Mouse (Mus musculus): ENCODE results near the gene Oxld1. TPM values are rescaled to one million over a fixed set of nuclear protein-coding genes. Genes with fewer than 3 reads are reported as not detected.

The Oxld1 gene
- polyA plus RNA-seq (2012; rRNA removed) = 15.5 and 20.0 TPM in 2 replicates

DNA sequence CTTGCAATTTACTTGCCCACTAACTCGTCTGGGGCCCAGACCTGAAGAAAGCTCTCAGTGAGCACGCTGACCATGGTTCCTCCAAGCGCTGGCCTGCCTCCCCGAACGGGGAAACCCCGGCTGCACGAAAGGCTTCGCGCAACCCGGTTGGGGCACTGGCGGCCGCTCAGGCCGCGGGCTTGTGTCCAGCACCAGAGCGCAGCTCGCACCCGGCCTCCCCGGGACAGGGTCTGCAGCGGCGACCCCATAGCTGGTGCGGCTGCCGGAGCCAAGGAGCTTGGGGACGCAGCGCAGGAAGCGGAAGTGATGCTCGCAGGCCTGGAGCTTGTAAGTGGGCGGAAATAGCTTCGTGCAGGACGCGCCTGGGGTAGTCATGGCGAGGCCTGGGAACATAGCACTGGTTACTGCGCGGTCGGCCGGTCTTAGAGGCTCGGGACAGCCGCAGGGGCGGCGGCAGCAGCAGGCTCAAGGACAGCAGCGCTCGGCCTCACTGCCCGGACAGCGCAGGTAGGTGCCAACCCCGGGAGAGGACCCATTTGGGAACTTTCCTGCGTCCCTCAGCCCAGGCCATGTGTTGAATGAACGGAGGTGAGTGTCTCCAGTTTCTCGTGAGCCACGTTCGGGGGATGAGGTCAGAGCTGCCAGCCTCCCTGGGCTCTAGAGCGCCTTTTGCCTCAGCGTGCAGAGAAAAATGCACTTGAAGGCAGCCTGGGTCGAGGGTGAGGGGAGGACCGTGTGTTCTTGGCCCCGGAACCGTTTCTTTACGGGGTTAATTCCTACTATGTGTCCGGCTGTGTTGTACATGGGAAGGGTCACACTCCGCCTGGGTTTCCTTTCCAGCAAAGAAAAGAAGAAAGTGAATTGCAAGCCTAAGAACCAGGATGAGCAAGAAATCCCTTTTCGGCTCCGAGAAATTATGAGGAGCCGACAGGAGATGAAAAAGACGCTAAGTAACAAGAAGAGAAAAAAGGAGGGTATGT is at the start of gene Oxld1, which contains the start of gene Ccdc137:
TSS of gene Oxld1 (minus strand) at position 297 of the 980 bp plus-strand sequence.
TSS of gene Ccdc137 (plus strand) at position 344 of the 980 bp plus-strand sequence.
- TF ChIP-seq CTCF (IDR thresholded peaks at IDR 0.05; ENCODE audit: borderline replicate concordance, insufficient read depth, low read depth, low read length) (no peak), POLR2A (IDR thresholded peaks at IDR 0.05; ENCODE audit: borderline replicate concordance, insufficient read depth, low read length) (peak; percentile 95)
- peak; percentile 75 to 82 for DNase-seq
- 0 out of 2 replicates have a peak, but pooled peaks cover 4% of the 10 kb centered on the region for H3K4me1 ChIP-seq (ENCODE audit: control insufficient read depth, insufficient read depth, low read length)
- 3% methylated on average over 62 of the region's 62 CpGs for WGBS
- H3K27me3 ChIP-seq (ENCODE audit: control insufficient read depth, insufficient read depth, low read length) = no peaks in the 10 kb centered on the region
- peak within 1 kb of the TSS; percentile 76 for H3K27ac ChIP-seq (ENCODE audit: insufficient read depth, low read length)
- H3K4me3 ChIP-seq (replicated peaks; ENCODE audit: insufficient read depth, low read depth, low read length) = peak within 1 kb of the TSS; percentile 94

DNA sequence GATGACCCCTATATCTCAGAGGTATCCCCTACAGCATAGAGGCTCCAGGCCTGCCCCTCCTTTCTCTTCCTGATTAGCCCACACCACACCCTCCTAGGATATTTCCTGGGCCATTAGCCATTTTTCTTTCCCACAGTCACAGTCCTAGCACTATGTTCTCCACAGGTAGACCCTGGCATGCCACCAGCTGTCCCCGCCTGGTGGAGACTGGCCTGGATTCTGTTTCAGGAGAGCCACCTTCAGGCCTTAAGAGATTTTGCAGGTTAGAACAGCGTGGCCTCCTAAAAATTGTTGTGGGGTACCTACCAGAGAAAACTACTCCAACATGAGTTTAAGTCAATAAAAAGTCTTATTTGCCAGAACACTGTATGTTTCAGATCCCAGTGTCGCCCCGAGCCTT is 49.0 kb upstream of the Oxld1 start:
- Histone ChIP-seq H3K4me3 (replicated peaks; ENCODE audit: insufficient read depth, low read depth, low read length) (no peak overlapping the region), H3K27me3 (ENCODE audit: control insufficient read depth, insufficient read depth, low read length) (no peaks in the 10 kb centered on the region), H3K27ac (ENCODE audit: insufficient read depth, low read length) (no peak overlapping the region), H3K4me1 (ENCODE audit: control insufficient read depth, insufficient read depth, low read length) (no peaks in the 10 kb centered on the region)
- 50% methylated on average over 4 of the region's 4 CpGs for WGBS
- TF ChIP-seq POLR2A (IDR thresholded peaks at IDR 0.05; ENCODE audit: borderline replicate concordance, insufficient read depth, low read length) = no peak
- TF ChIP-seq CTCF (IDR thresholded peaks at IDR 0.05; ENCODE audit: borderline replicate concordance, insufficient read depth, low read depth, low read length) = peak; percentile 64
- peak in 1 of 2 experiments; percentile 56 for DNase-seq

DNA sequence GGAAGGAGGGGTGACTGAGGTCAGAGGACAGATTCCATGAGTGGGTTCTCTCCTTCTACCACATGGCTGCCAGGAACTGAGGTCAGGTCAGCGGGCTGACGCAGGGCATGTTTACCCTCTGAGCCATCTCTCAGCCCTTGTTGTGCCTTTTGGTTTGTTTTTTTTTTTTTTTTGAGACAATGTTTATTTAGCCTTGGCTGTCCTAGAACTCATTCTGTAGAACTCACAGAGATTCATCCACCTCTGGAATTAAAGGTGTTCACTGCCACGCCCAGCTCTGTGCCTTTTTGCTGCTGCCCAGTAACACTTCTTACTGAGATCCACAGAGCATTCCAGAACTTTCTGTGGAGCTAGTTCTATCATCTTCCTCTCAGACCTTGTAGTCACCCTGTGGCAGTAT is 47.8 kb upstream of the Oxld1 start:
- WGBS = 91% methylated on average over 3 of the region's 3 CpGs
- no peak for DNase-seq
- Histone ChIP-seq H3K27ac (ENCODE audit: insufficient read depth, low read length) (no peak overlapping the region), H3K27me3 (ENCODE audit: control insufficient read depth, insufficient read depth, low read length) (no peaks in the 10 kb centered on the region), H3K4me1 (ENCODE audit: control insufficient read depth, insufficient read depth, low read length) (no peaks in the 10 kb centered on the region), H3K4me3 (replicated peaks; ENCODE audit: insufficient read depth, low read depth, low read length) (no peak overlapping the region)
- no peak for TF ChIP-seq CTCF (IDR thresholded peaks at IDR 0.05; ENCODE audit: borderline replicate concordance, insufficient read depth, low read depth, low read length)
- TF ChIP-seq POLR2A (IDR thresholded peaks at IDR 0.05; ENCODE audit: borderline replicate concordance, insufficient read depth, low read length) = no peak

DNA sequence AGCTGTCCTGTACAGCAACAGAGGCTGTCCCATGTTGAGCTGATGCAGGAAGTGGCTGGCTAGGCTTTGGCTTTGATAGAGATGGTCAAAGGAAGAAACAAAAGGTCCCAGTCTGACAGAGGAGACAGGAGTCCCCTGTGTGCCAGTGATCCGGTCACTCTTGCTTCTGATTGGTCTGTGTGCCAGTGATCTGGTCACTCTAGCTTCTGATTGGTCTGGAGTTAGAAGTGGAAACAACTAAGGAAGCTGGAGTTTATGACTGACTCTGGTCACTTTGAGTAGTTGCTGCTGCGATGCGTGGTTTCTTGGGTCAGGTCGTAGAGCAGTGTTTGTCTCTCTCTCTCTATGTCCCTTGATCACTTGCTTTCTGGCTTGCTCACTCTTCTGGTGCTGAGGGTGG is 43.8 kb upstream of the Oxld1 start:
- no peak for DNase-seq
- Histone ChIP-seq H3K27ac (ENCODE audit: insufficient read depth, low read length) (no peak overlapping the region), H3K27me3 (ENCODE audit: control insufficient read depth, insufficient read depth, low read length) (no peaks in the 10 kb centered on the region), H3K4me1 (ENCODE audit: control insufficient read depth, insufficient read depth, low read length) (no peaks in the 10 kb centered on the region), H3K4me3 (replicated peaks; ENCODE audit: insufficient read depth, low read depth, low read length) (no peak overlapping the region)
- TF ChIP-seq CTCF (IDR thresholded peaks at IDR 0.05; ENCODE audit: borderline replicate concordance, insufficient read depth, low read depth, low read length) = no peak
- TF ChIP-seq POLR2A (IDR thresholded peaks at IDR 0.05; ENCODE audit: borderline replicate concordance, insufficient read depth, low read length) = no peak
- WGBS = 83% methylated on average over 4 of the region's 4 CpGs

DNA sequence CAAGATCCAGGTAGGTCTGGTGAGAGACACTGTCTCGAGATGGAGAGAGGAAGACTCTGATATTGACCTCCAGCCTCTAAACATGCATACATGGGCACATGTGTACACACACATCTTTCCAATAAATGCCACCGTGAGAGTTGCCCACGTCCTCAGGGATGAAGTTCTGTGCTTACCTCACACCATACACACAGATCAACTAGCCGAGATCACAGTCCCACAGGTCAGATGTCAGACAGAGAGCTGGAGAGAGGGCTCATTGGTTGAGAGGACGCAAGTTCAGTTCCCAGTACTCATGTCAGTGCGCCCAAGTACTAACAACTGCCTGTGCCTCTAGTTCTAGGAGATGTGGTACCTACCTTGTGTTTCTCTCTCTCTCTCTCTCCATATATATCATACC is 43.1 kb upstream of the Oxld1 start:
- TF ChIP-seq CTCF (IDR thresholded peaks at IDR 0.05; ENCODE audit: borderline replicate concordance, insufficient read depth, low read depth, low read length) = no peak
- WGBS = 52% methylated on average over 6 of the region's 6 CpGs
- Histone ChIP-seq H3K4me1 (ENCODE audit: control insufficient read depth, insufficient read depth, low read length) (no peaks in the 10 kb centered on the region), H3K4me3 (replicated peaks; ENCODE audit: insufficient read depth, low read depth, low read length) (no peak overlapping the region), H3K27me3 (ENCODE audit: control insufficient read depth, insufficient read depth, low read length) (no peaks in the 10 kb centered on the region), H3K27ac (ENCODE audit: insufficient read depth, low read length) (no peak overlapping the region)
- DNase-seq = no peak

DNA sequence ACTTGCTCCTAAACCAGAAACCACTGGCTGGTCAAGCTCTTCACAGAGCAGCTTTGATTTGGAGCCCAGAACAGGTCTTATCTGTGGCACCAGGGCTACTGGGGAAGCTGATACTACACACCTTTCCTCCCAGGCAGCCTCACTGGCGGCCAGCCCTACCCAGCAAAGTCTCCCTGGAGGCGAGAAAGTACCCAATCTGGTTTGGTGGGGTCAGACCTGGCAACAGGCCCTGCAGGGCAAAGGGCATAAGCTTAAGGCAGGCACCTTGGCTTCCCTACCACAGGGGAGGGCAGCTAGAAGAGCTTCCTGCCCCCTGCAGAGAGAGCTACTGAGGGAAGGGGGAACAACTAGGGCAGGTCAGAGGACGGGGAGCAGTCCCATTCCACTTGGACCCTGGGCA is 42.5 kb upstream of the Oxld1 start:
- Histone ChIP-seq H3K27me3 (ENCODE audit: control insufficient read depth, insufficient read depth, low read length) (no peaks in the 10 kb centered on the region), H3K4me1 (ENCODE audit: control insufficient read depth, insufficient read depth, low read length) (no peaks in the 10 kb centered on the region), H3K27ac (ENCODE audit: insufficient read depth, low read length) (no peak overlapping the region), H3K4me3 (replicated peaks; ENCODE audit: insufficient read depth, low read depth, low read length) (no peak overlapping the region)
- DNase-seq = no peak
- TF ChIP-seq POLR2A (IDR thresholded peaks at IDR 0.05; ENCODE audit: borderline replicate concordance, insufficient read depth, low read length) (no peak), CTCF (IDR thresholded peaks at IDR 0.05; ENCODE audit: borderline replicate concordance, insufficient read depth, low read depth, low read length) (no peak)
- WGBS = 13% methylated on average over 3 of the region's 3 CpGs

DNA sequence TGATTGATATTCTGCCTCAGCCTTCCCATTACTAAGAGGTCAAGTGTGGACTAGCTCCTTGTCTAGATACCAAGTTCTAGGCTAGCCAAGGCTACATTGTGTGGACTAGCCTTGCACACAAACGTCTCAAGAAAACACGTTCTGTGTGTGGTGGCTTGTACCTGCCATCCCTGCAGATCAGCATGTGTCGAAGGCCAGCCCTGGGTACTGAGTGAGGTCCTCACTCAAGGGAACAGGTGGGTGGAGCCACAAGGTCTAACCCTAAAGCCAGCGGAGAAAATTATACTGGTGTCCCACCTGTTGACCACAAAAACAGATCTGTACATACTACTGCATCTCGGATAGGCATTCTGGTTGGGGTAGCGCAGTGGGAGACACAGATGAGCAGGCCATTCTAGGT is 42.0 kb upstream of the Oxld1 start:
- no peak for DNase-seq
- Histone ChIP-seq H3K27me3 (ENCODE audit: control insufficient read depth, insufficient read depth, low read length) (no peaks in the 10 kb centered on the region), H3K27ac (ENCODE audit: insufficient read depth, low read length) (no peak overlapping the region), H3K4me3 (replicated peaks; ENCODE audit: insufficient read depth, low read depth, low read length) (no peak overlapping the region), H3K4me1 (ENCODE audit: control insufficient read depth, insufficient read depth, low read length) (no peaks in the 10 kb centered on the region)
- 82% methylated on average over 6 of the region's 6 CpGs for WGBS
- TF ChIP-seq CTCF (IDR thresholded peaks at IDR 0.05; ENCODE audit: borderline replicate concordance, insufficient read depth, low read depth, low read length) = no peak

DNA sequence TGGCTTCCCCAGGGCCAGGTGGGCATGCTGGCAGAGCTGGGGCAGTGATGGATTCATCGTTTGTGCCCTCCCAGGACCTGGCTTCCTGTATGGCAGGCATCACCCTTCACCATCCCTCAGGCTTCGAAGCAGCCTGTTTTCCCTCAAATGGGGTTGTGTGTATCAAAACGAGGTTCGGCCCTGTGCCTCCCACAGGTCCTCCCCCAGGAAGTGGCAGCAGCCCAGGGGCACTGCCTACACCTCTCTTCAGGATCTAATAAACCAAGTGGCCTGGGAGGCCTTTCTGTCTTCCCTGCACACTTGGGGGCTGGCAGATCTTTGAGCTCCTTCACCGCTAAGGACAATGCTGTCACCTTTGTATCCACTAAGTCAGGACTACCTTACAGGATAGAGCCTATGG is 41.0 kb upstream of the Oxld1 start:
- TF ChIP-seq POLR2A (IDR thresholded peaks at IDR 0.05; ENCODE audit: borderline replicate concordance, insufficient read depth, low read length) (no peak), CTCF (IDR thresholded peaks at IDR 0.05; ENCODE audit: borderline replicate concordance, insufficient read depth, low read depth, low read length) (no peak)
- 84% methylated on average over 5 of the region's 5 CpGs for WGBS
- DNase-seq = no peak
- Histone ChIP-seq H3K4me3 (replicated peaks; ENCODE audit: insufficient read depth, low read depth, low read length) (no peak overlapping the region), H3K4me1 (ENCODE audit: control insufficient read depth, insufficient read depth, low read length) (no peaks in the 10 kb centered on the region), H3K27ac (ENCODE audit: insufficient read depth, low read length) (no peak overlapping the region), H3K27me3 (ENCODE audit: control insufficient read depth, insufficient read depth, low read length) (no peaks in the 10 kb centered on the region)

Measured in cerebellum, adult 2 months (tissue).